Mouse (Mus musculus): ENCODE data around the gene Dner. TPM values are rescaled to one million over a fixed set of nuclear protein-coding genes. Genes with fewer than 3 reads are reported as not detected.

Dner gene
- total and polyA plus RNA-seq, 3 experiments, result not detected

- no peak overlapping the region for H3K27ac ChIP-seq (ENCODE audit: control insufficient read depth, low read depth, low read length)
- H3K9ac ChIP-seq (ENCODE audit: control insufficient read depth, low read depth, low read length, poor library complexity, severe bottlenecking), result no peak overlapping the region
- TF ChIP-seq UBTF (IDR thresholded peaks at IDR 0.05; ENCODE audit: borderline replicate concordance, insufficient read depth, low read depth, low read length) (no peak), CTCF (IDR thresholded peaks at IDR 0.05 in 2 of 3, conservative IDR thresholded peaks at IDR 0.05 in 1 of 3; ENCODE audit: control insufficient read depth in 1 of 3, insufficient read depth in 1 of 3, low read depth in 2 of 3, low read length in 3 of 3, poor library complexity in 1 of 3, severe bottlenecking in 1 of 3) (no peak), CHD2 (IDR thresholded peaks at IDR 0.05; ENCODE audit: low read length) (no peak), GATA1 (IDR thresholded peaks at IDR 0.05; ENCODE audit: low read depth, low read length) (no peak), ZC3H11A (IDR thresholded peaks at IDR 0.05; ENCODE audit: low read depth, low read length) (no peak), RAD21 (IDR thresholded peaks at IDR 0.05; ENCODE audit: low read depth, low read length) (no peak), SMC3 (IDR thresholded peaks at IDR 0.05; ENCODE audit: low read depth, low read length) (no peak), MYC (IDR thresholded peaks at IDR 0.05; ENCODE audit: low read depth, low read length) (no peak), ZKSCAN1 (IDR thresholded peaks at IDR 0.05; ENCODE audit: low read depth, low read length) (no peak), USF1 (IDR thresholded peaks at IDR 0.05; ENCODE audit: low read depth, low read length) (no peak), TBP (IDR thresholded peaks at IDR 0.05; ENCODE audit: low read depth, low read length) (no peak), ZNF384 (IDR thresholded peaks at IDR 0.05; ENCODE audit: low read depth, low read length) (no peak), MAFK (IDR thresholded peaks at IDR 0.05; ENCODE audit: borderline replicate concordance, low read depth, low read length) (no peak), MAX (IDR thresholded peaks at IDR 0.05; ENCODE audit: low read length) (no peak), CHD1 (IDR thresholded peaks at IDR 0.05; ENCODE audit: low read depth, low read length) (no peak), TCF12 (IDR thresholded peaks at IDR 0.05; ENCODE audit: low read depth, low read length) (no peak)
- H3K36me3 ChIP-seq (ENCODE audit: control insufficient read depth in 1 of 2, insufficient read depth in 2 of 2, low read length in 2 of 2), result no peaks in the 10 kb centered on the region
- no peaks in the 10 kb centered on the region for H3K79me2 ChIP-seq (ENCODE audit: control insufficient read depth, insufficient read depth, low read length, poor library complexity)
- no peak for DNase-seq (ENCODE audit: low read depth, low spot score)
- H3K4me1 ChIP-seq (ENCODE audit: control insufficient read depth in 1 of 2, insufficient read depth in 2 of 2, low read length in 2 of 2), result no peaks in the 10 kb centered on the region
- no peaks in the 10 kb centered on the region for H3K9me3 ChIP-seq (replicated peaks; ENCODE audit: insufficient read depth, low read length)
- H3K27me3 ChIP-seq (ENCODE audit: control insufficient read depth in 1 of 2, insufficient read depth in 2 of 2, low read length in 2 of 2), result no peaks in the 10 kb centered on the region
- no peak overlapping the region for H3K4me3 ChIP-seq (ENCODE audit: control insufficient read depth in 1 of 2, insufficient read depth in 1 of 2, low read depth in 2 of 2, low read length in 2 of 2)
Measured at GRCm38 (mm10) chr1:84433291-84433980, 262.6 kb downstream of the Dner start.

- TF ChIP-seq E2F4 (IDR thresholded peaks at IDR 0.05; ENCODE audit: borderline replicate concordance, low read depth, low read length), result no peak
- no peak for TF ChIP-seq ETS1 (IDR thresholded peaks at IDR 0.05; ENCODE audit: low read depth, low read length)
- TF ChIP-seq MAFK (IDR thresholded peaks at IDR 0.05; ENCODE audit: borderline replicate concordance, low read depth, low read length), result no peak
- TF ChIP-seq MXI1 (IDR thresholded peaks at IDR 0.05; ENCODE audit: low read depth, low read length), result no peak
- TF ChIP-seq GABPA (IDR thresholded peaks at IDR 0.05; ENCODE audit: low read depth, low read length), result no peak
- TF ChIP-seq NRF1 (IDR thresholded peaks at IDR 0.05; ENCODE audit: insufficient read depth, low read depth, low read length, poor library complexity, severe bottlenecking), result no peak
- TF ChIP-seq ELF1 (IDR thresholded peaks at IDR 0.05; ENCODE audit: low read depth, low read length), result no peak
- no peak for DNase-seq (ENCODE audit: low read depth, low spot score)
- Histone ChIP-seq H3K27ac (ENCODE audit: control insufficient read depth, low read depth, low read length) (no peak overlapping the region), H3K9me3 (replicated peaks; ENCODE audit: insufficient read depth, low read length) (no peaks in the 10 kb centered on the region), H3K36me3 (ENCODE audit: control insufficient read depth in 1 of 2, insufficient read depth in 2 of 2, low read length in 2 of 2) (no peaks in the 10 kb centered on the region), H3K4me3 (ENCODE audit: control insufficient read depth in 1 of 2, insufficient read depth in 1 of 2, low read depth in 2 of 2, low read length in 2 of 2) (no peak overlapping the region), H3K4me1 (ENCODE audit: control insufficient read depth in 1 of 2, insufficient read depth in 2 of 2, low read length in 2 of 2) (no peaks in the 10 kb centered on the region), H3K27me3 (ENCODE audit: control insufficient read depth in 1 of 2, insufficient read depth in 2 of 2, low read length in 2 of 2) (no peaks in the 10 kb centered on the region), H3K9ac (ENCODE audit: control insufficient read depth, low read depth, low read length, poor library complexity, severe bottlenecking) (no peak overlapping the region), H3K79me2 (ENCODE audit: control insufficient read depth, insufficient read depth, low read length, poor library complexity) (no peaks in the 10 kb centered on the region)
Measured at GRCm38 (mm10) chr1:84432311-84432710, 263.7 kb downstream of the Dner start.

All from MEL (cell line).